Mouse (Mus musculus): ENCODE measurements around the gene Bak1. TPM values are rescaled to one million over a fixed set of nuclear protein-coding genes. Genes with fewer than 3 reads are reported as not detected.
A peak's percentile ranks its signal among the peaks of the same experiment; 100 is the strongest.
"Not testable (repeated sequence)": the region's sequence is repeated elsewhere in the genome, so short reads cannot be mapped to it uniquely, and the experiment has no call there.

The Bak1 gene
- polyA plus RNA-seq, 1 experiment from 2014 or later = 3.1 TPM

- Histone ChIP-seq H3K9me3 (no peaks in the 10 kb centered on the region), H3K27ac (no peak overlapping the region), H3K36me3 (replicated peaks) (no peaks in the 10 kb centered on the region), H3K27me3 (no peaks in the 10 kb centered on the region), H3K4me2 (no peak overlapping the region), H3K9ac (no peak overlapping the region), H3K4me3 (replicated peaks) (no peak overlapping the region), H3K4me1 (no peaks in the 10 kb centered on the region)
- 88% methylated on average over 6 of the region's 6 CpGs for WGBS
- ATAC-seq (ENCODE audit: low FRiP score) = no peak
These were observed 33.8 kb downstream of the Bak1 start for GRCm38 (mm10) chr17:26995006-26995405.

- H3K27ac ChIP-seq = no peak overlapping the region
- no peaks in the 10 kb centered on the region for H3K27me3 ChIP-seq
- H3K9me3 ChIP-seq = no peaks in the 10 kb centered on the region
- no peak overlapping the region for H3K9ac ChIP-seq
- no peak for ATAC-seq (ENCODE audit: low FRiP score)
- H3K4me2 ChIP-seq = no peak overlapping the region
- no peaks in the 10 kb centered on the region for H3K4me1 ChIP-seq
- no peaks in the 10 kb centered on the region for H3K36me3 ChIP-seq (replicated peaks)
- H3K4me3 ChIP-seq (replicated peaks) = no peak overlapping the region
- WGBS = 87% methylated on average over 14 of the region's 14 CpGs
These were observed 34.4 kb downstream of the Bak1 start for GRCm38 (mm10) chr17:26994410-26994809.

- no peak overlapping the region for H3K4me3 ChIP-seq (replicated peaks)
- ATAC-seq (ENCODE audit: low FRiP score) = no peak
These were observed 38.3 kb downstream of the Bak1 start for GRCm38 (mm10) chr17:26990521-26990920.

GRCm38 (mm10) chr17:26985503-26986179 is 43.2 kb downstream of the Bak1 start:
- Histone ChIP-seq H3K4me2 (no peak overlapping the region), H3K9me3 (no peaks in the 10 kb centered on the region), H3K4me3 (replicated peaks) (no peak overlapping the region), H3K27me3 (no peaks in the 10 kb centered on the region), H3K36me3 (replicated peaks) (peaks cover 3% of the 10 kb centered on the region; the same call in 1 of the 2 replicates), H3K9ac (no peak overlapping the region), H3K4me1 (no peaks in the 10 kb centered on the region), H3K27ac (no peak overlapping the region)
- 92% methylated on average over 10 of the region's 10 CpGs for WGBS
- no peak for ATAC-seq (ENCODE audit: low FRiP score)

More at GRCm38 (mm10) chr17:26990521-26990920, 38.3 kb downstream of the Bak1 start:
- no peak overlapping the region for H3K4me2 ChIP-seq
- no peaks in the 10 kb centered on the region for H3K36me3 ChIP-seq (replicated peaks)
- H3K9me3 ChIP-seq = no peaks in the 10 kb centered on the region
- no peak overlapping the region for H3K27ac ChIP-seq
- H3K9ac ChIP-seq = no peak overlapping the region
- H3K4me1 ChIP-seq = no peaks in the 10 kb centered on the region
- no peaks in the 10 kb centered on the region for H3K27me3 ChIP-seq

GRCm38 (mm10) chr17:26983382-26983781 is 45.4 kb downstream of the Bak1 start:
- Histone ChIP-seq H3K27ac (no peak overlapping the region), H3K4me3 (replicated peaks) (no peak overlapping the region), H3K27me3 (no peaks in the 10 kb centered on the region), H3K9me3 (no peaks in the 10 kb centered on the region), H3K4me2 (no peak overlapping the region), H3K9ac (no peak overlapping the region), H3K4me1 (no peaks in the 10 kb centered on the region), H3K36me3 (replicated peaks) (peaks cover 19% of the 10 kb centered on the region)
- ATAC-seq (ENCODE audit: low FRiP score) = no peak
- 92% methylated on average over 4 of the region's 4 CpGs for WGBS

- Histone ChIP-seq H3K9ac (no peak overlapping the region), H3K4me2 (no peak overlapping the region), H3K4me1 (peaks cover 8% of the 10 kb centered on the region; the same call in 1 of the 2 replicates), H3K27me3 (no peaks in the 10 kb centered on the region), H3K27ac (no peak overlapping the region), H3K4me3 (replicated peaks) (no peak overlapping the region), H3K36me3 (replicated peaks) (peaks cover 40% of the 10 kb centered on the region), H3K9me3 (no peaks in the 10 kb centered on the region)
- 73% methylated on average over 2 of the region's 2 CpGs for WGBS
- ATAC-seq (ENCODE audit: low FRiP score) = no peak
These were observed 47.8 kb downstream of the Bak1 start for GRCm38 (mm10) chr17:26981050-26981449.

GRCm38 (mm10) chr17:26979426-26979825 is 49.4 kb downstream of the Bak1 start:
- Histone ChIP-seq H3K4me1 (peaks cover 22% of the 10 kb centered on the region), H3K4me3 (replicated peaks) (no peak overlapping the region), H3K9ac (no peak overlapping the region), H3K36me3 (replicated peaks) (peaks cover 56% of the 10 kb centered on the region), H3K27ac (no peak overlapping the region), H3K27me3 (no peaks in the 10 kb centered on the region), H3K9me3 (no peaks in the 10 kb centered on the region), H3K4me2 (no peak overlapping the region)
- ATAC-seq (ENCODE audit: low FRiP score) = no peak
- WGBS = 66% methylated on average over 2 of the region's 2 CpGs

GRCm38 (mm10) chr17:26977354-26977753 is 51.5 kb downstream of the Bak1 start:
- H3K9me3 ChIP-seq; H3K27me3 ChIP-seq; H3K4me3 ChIP-seq (replicated peaks); ATAC-seq (ENCODE audit: low FRiP score); H3K9ac ChIP-seq; H3K4me2 ChIP-seq; H3K27ac ChIP-seq: not testable (repeated sequence)
- peaks cover 35% of the 10 kb centered on the region for H3K4me1 ChIP-seq
- peaks cover 57% of the 10 kb centered on the region for H3K36me3 ChIP-seq (replicated peaks)
- WGBS = 94% methylated on average over 6 of the region's 6 CpGs

- Histone ChIP-seq H3K36me3 (replicated peaks) (peaks cover 61% of the 10 kb centered on the region), H3K4me2 (no peak overlapping the region), H3K27ac (no peak overlapping the region), H3K9me3 (no peaks in the 10 kb centered on the region), H3K27me3 (no peaks in the 10 kb centered on the region), H3K9ac (no peak overlapping the region), H3K4me3 (replicated peaks) (no peak overlapping the region), H3K4me1 (peaks cover 49% of the 10 kb centered on the region)
- no peak for ATAC-seq (ENCODE audit: low FRiP score)
These were observed 53.4 kb downstream of the Bak1 start for GRCm38 (mm10) chr17:26975415-26975814.

- Histone ChIP-seq H3K27ac (no peak overlapping the region), H3K4me3 (replicated peaks) (0 out of 2 replicates have a peak overlapping the region, but pooled peaks have one; percentile 88), H3K4me2 (peak overlapping the region; percentile 98; the same call in 1 of the 2 replicates), H3K4me1 (peaks cover 49% of the 10 kb centered on the region), H3K36me3 (replicated peaks) (peaks cover 58% of the 10 kb centered on the region), H3K9ac (0 out of 2 replicates have a peak overlapping the region, but pooled peaks have one; percentile 89), H3K27me3 (no peaks in the 10 kb centered on the region), H3K9me3 (no peaks in the 10 kb centered on the region)
- ATAC-seq (ENCODE audit: low FRiP score) = no peak
- WGBS = 93% methylated on average over 15 of the region's 15 CpGs
These were observed 54.3 kb downstream of the Bak1 start for GRCm38 (mm10) chr17:26974547-26974946.

GRCm38 (mm10) chr17:26972703-26973574 is 55.9 kb downstream of the Bak1 start, which contains the start of gene Zbtb9:
Gene Zbtb9 (plus strand): TSS chr17:26973167.
- Histone ChIP-seq H3K27ac (peak within 1 kb of the TSS; percentile 83), H3K9me3 (no peaks in the 10 kb centered on the region), H3K36me3 (replicated peaks) (peaks cover 47% of the 10 kb centered on the region), H3K4me1 (peaks cover 49% of the 10 kb centered on the region), H3K9ac (peak within 1 kb of the TSS; percentile 89), H3K4me3 (replicated peaks) (peak within 1 kb of the TSS; percentile 88), H3K4me2 (peak within 1 kb of the TSS; percentile 98), H3K27me3 (no peaks in the 10 kb centered on the region)
- under 1% methylated on average over 75 of the region's 75 CpGs for WGBS
- peak; percentile 99 for ATAC-seq (ENCODE audit: low FRiP score)

- Histone ChIP-seq H3K4me2 (peak overlapping the region; percentile 98), H3K9me3 (no peaks in the 10 kb centered on the region), H3K27me3 (no peaks in the 10 kb centered on the region), H3K4me3 (replicated peaks) (peak overlapping the region; percentile 88), H3K36me3 (replicated peaks) (peaks cover 49% of the 10 kb centered on the region), H3K9ac (peak overlapping the region; percentile 89), H3K4me1 (peaks cover 49% of the 10 kb centered on the region), H3K27ac (no peak overlapping the region)
- no peak for ATAC-seq (ENCODE audit: low FRiP score)
- WGBS = 15% methylated on average over 3 of the region's 3 CpGs
These were observed 56.7 kb downstream of the Bak1 start for GRCm38 (mm10) chr17:26972107-26972506.

Measured in forebrain, embryonic 12.5 days (tissue).